Mouse (Mus musculus): ENCODE measurements at regions not wholly inside any gene's neighbourhood (a gene's known extent, or its start where the extent isn't known, plus 50 kb on each side); places are given as distances from the start of the nearest gene placed in this dataset.

GRCm38 (mm10) chr1:22070028-22070427 is 108.3 kb upstream of the Kcnq5 start:
- H3K36me3 ChIP-seq = no peaks in the 10 kb centered on the region
- no peak overlapping the region for H3K9ac ChIP-seq
- 74% methylated on average over 5 of the region's 5 CpGs for WGBS
- H3K4me1 ChIP-seq = no peaks in the 10 kb centered on the region
- no peak overlapping the region for H3K4me3 ChIP-seq
- H3K9me3 ChIP-seq = no peaks in the 10 kb centered on the region
- no peak overlapping the region for H3K27ac ChIP-seq
- H3K4me2 ChIP-seq = no peak overlapping the region
- no peak for ATAC-seq (ENCODE audit: insufficient number of reproducible peaks, insufficient read depth, low FRiP score, low TSS enrichment, low read depth)
- H3K27me3 ChIP-seq = no peaks in the 10 kb centered on the region

Data from embryonic facial prominence, embryonic 13.5 days (tissue).